Mouse (Mus musculus) ES-E14 (cell line): Measurements from ENCODE around the gene Znrf2.

ENCODE experiments used
- CHD2 ChIP-seq: IDR thresholded peaks from 2 replicates; pipeline ENCODE4 v1.6.1; 2014; ENCODE audit warnings: mild to moderate bottlenecking, low read depth, low read length, inconsistent platforms
- HCFC1 ChIP-seq: IDR thresholded peaks from 2 replicates; pipeline ENCODE4 v1.6.1; 2012; ENCODE audit warnings: low read length, inconsistent platforms, borderline replicate concordance; ENCODE audit not compliant: insufficient read depth
- MAFK ChIP-seq: IDR thresholded peaks from 2 replicates; pipeline ENCODE4 v1.6.1; 2014; ENCODE audit warnings: mild to moderate bottlenecking, low read depth, low read length, inconsistent platforms; ENCODE audit not compliant: insufficient read depth
- ZC3H11A ChIP-seq: IDR thresholded peaks from 2 replicates; pipeline ENCODE4 v1.6.1; 2012; ENCODE audit warnings: low read depth, mild to moderate bottlenecking, inconsistent platforms, low read length, borderline replicate concordance
- ZNF384 ChIP-seq: IDR thresholded peaks from 2 replicates; pipeline ENCODE4 v1.6.1; 2012; ENCODE audit warnings: low read depth, low read length, inconsistent platforms

DNA sequence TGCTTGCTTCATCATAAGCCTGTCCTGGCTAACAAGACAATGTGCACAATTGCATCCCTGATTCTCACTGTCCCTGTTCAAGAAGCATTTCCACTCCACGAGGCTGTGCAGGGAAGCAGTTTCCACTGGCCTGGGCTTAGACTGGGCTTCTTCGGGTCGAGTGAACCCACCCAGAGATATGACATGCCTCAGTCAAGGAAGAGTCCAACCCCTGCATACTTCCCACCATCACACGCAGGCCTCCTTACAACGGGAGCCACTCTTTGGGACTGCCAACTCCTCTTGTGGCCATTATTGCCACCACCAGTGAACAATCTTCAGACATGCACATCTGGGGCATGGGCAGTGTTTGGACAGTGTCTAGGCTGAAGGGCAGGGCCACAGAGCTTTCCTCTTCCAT, 101.8 kb downstream of the Znrf2 start:
- TF ChIP-seq ZNF384: no peak
- no peak for TF ChIP-seq CHD2
- no peak for TF ChIP-seq ZC3H11A
- no peak for TF ChIP-seq MAFK
- no peak for TF ChIP-seq HCFC1
